Mouse (Mus musculus) heart, postnatal 14 days (tissue): Measurements from ENCODE around the gene Ogfod1. TPM values are rescaled to one million over a fixed set of nuclear protein-coding genes. Genes with fewer than 3 reads are reported as not detected.

Experiments
- DNase-seq, 2 experiments: peaks; one replicate each; pipeline ENCODE4 v3.0.0; 2021 to 2022
- intact Hi-C: fragments of 180-260 bp; cut with DNase I; formaldehyde crosslinking; loops from one replicate; pipeline ENCODE4 v1.15.1; 2025
- long read RNA-seq, 2 experiments: library from polyadenylated mRNA; stranded (forward); transcript quantifications; one replicate each; pipeline ENCODE4 v2.0.0; 2021
- total RNA-seq, 2 experiments: library from RNA; stranded (reverse); gene quantifications; 2 replicates each; pipeline ENCODE4 v1.2.3; 2021

The Ogfod1 gene
- total RNA-seq, result 10 to 100 TPM; 23.0 to 23.9 TPM
- long read RNA-seq, experiment 1, full-length matches to known transcripts, result 7 of 32 reads
- long read RNA-seq, experiment 1, partial matches to known transcripts, result 11 of 32 reads
- long read RNA-seq, experiment 1, other reads (novel, unspliced or antisense), result 14 of 32 reads
- long read RNA-seq, experiment 2, full-length matches to known transcripts, result 4 of 20 reads
- long read RNA-seq, experiment 2, partial matches to known transcripts, result 2 of 20 reads
- long read RNA-seq, experiment 2, other reads (novel, unspliced or antisense), result 14 of 20 reads

DNA sequence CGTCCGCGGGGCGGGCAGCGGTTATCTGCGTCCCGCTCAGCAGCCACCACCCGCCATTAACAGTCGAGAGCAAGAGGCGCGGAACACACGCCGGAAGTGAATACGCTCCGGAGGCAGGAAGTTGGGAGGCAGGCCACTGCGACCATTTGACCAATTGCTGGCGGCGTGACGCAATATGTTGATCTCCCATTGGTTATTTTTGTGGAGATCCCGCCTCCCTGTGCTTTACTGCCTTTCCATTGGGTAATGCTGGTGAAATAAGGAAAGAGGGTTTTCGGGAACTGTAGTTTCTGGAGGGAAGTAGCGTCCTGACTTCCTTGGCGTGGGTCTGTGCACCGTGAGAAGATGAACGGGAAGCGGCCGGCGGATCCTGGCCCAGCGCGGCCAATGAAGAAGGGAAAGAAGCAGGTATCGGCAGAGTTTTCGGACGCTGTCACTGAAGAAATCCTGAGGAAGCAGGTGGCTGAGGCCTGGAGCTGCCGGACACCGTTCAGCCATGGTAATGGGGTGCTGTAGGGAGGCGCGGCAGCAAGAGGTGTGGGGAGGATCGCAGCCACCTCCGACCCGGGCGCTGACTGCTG, at the start of gene Ogfod1, which contains the start of gene Nudt21:
Gene Ogfod1, plus strand, starts transcription at position 255 of the 581 bp plus-strand sequence.
Gene Nudt21, minus strand, starts transcription at position 88 of the 581 bp plus-strand sequence.
- peak; percentile 90 to 93 for DNase-seq
- intact Hi-C loops, result loop anchor here (2.0 kb wide), 1 partner anchor 24 kb away; the partner anchor contains the start of gene Amfr

DNA sequence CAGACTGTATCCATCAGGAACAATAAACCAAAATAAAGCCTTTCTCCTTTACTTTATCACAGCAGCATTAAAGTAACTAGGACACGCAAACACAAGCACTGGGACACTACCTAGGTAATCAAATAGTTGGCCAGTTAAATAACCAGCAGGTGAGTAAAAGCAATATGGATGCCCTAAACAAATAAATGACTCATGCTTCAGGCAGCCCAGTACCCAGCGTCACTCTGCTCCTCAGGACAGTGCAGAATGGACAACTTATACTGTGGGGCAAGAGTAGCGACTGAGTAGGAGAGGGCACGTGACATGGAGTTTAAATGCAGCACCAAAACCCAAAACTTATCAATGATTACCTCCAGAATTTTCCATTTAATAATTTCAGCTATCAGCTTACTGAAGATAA, 47.3 kb upstream of the Ogfod1 start:
- intact Hi-C loops, result no loop called here
- DNase-seq, result no peak

DNA sequence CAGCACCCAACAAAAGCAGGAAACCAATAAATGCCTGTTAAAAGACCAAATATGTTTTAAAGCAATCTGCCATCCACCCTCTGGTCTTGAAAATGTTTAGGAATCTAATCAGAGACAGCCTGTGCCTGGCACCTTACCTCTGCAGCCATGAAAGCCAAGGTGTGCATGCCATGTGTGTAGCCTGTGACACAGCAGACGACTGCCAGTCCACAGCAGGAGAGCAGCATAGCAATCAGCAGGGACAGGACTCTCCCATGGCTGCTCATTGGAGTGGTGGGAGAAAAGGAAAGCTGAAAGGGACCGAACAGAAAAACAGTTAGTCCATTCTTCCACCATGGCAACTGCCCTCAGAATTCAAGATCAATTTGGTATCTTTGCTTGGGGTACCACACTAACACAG, 38.0 kb upstream of the Ogfod1 start:
- intact Hi-C loops, result no loop called here

DNA sequence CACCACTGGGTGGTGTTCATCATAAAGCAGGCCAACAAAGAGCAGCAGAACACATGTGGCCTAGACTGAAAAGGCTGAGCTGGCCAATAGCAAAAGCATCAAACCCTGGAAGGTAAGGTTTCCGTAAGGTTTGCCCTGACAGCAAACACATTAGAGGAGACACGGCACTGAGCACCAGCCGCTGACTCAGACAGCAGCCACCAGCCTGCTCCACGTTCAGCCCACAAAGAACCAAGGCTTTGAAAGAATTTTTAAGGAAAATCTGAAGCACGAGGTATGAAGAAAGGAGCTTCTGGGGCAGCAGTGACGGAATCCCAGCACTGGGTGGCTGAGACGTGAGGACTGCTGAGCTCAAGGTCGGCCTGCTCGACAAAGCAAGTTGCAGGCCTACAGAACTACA, 32.9 kb upstream of the Ogfod1 start:
- intact Hi-C loops, result no loop called here
- DNase-seq, result no peak

More for the DNA sequence above, 38.0 kb upstream of the Ogfod1 start:
- DNase-seq, result no peak

DNA sequence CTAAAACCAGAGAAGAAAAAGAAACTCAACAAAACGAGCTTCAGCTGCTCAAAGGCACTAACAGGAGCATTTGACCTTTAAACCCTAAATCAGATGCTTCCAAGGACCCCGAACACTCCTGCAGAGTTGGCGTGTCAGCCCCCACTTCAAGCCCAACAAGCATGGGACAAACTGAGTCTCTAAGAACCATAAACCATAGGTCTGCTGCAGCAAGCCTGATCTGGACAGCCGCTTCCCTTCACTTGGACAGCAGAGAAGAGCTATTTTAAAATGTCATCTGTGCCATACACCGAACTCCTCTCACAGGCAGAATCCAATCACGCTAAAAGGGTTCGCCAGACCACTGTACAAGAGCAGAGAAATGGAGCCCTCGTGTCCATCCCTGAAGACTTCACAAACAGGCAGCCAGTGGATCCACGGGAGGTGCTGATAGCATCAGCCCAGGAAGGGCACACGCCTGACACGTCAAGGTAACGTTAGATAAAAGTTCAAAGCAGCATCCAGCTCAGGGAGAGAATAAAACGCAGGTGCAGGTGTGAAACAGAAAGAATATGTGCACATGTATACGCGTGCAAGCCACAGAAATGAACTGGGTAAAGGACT, 27.7 kb upstream of the Ogfod1 start:
- no peak for DNase-seq
- intact Hi-C loops, result no loop called here

DNA sequence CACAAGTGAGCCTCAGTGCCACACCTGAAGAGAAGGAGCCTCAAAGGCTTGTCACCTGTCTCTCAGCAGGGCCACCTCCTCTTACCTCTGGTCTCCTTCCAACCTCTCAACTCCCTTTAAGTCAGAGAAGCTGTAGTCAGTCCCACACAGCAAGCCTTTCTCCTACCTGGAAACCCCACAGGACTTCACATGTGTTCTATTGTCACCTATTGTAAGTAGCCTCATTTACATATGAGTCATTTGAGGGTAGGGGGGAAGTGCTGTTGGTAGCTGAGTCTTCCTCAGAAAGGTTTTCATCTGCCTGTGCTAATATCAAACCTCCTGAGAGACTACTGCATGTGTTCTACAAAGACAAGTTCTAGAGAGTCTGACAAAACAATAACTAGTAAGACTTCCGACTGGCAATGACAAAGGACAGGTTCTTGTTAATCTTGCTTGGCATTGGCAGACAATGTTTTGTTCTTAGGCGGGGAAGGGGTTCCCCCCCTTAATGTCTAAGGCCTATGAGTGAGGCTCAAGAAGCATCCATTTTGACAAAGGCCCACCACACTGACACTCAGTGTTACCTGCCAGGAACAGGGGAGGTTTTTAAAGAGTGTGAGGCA, 26.8 kb upstream of the Ogfod1 start:
- DNase-seq, result no peak
- intact Hi-C loops, result no loop called here

DNA sequence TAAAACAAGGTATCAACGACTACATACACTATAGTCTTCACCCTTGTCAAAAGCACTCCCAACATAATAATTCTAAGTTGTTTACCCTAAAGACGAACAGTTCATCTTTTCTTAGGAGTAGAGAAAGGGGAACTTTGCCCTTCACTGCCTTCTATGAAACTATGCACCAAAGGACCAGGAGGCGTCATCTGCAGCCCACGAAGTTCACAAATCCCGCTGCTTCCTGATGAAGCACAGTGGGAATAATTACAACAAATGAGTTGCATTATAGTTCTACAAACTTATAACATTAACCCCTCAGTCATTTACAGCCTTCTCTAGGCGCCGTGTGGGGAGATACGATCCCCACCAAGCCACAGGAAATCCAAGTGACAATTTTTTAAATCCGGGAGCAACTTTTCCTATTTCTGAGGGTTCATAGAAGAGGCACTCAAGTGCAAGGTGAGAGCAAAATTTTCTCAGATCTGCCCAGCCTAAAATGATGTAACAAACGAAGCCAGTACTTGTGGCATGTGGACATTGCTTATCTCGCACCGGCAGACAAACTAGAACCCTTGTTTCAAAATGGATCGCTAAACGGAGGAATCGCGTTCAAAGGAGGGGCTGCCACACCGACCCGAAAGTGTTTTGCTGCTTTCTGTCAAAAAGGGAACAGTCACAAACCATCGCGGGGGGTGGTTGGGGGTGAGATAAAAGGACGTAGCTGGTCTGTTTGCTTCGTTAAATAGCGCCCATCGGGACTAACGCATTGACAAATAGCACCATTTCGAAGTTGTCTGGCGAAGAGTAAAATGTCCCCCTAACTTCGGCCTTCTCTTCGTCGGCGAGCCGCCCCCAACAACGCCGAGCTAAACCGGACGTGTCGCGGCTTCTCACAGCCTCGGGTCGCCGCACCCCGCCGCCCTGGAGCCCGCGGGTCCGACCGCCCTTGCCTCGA, 25.7 kb upstream of the Ogfod1 start:
- intact Hi-C loops, result loop anchor here (2.0 kb wide), 1 partner anchor 25 kb away; the partner anchor contains the start of genes Nudt21 and Ogfod1
- no peak for DNase-seq

DNA sequence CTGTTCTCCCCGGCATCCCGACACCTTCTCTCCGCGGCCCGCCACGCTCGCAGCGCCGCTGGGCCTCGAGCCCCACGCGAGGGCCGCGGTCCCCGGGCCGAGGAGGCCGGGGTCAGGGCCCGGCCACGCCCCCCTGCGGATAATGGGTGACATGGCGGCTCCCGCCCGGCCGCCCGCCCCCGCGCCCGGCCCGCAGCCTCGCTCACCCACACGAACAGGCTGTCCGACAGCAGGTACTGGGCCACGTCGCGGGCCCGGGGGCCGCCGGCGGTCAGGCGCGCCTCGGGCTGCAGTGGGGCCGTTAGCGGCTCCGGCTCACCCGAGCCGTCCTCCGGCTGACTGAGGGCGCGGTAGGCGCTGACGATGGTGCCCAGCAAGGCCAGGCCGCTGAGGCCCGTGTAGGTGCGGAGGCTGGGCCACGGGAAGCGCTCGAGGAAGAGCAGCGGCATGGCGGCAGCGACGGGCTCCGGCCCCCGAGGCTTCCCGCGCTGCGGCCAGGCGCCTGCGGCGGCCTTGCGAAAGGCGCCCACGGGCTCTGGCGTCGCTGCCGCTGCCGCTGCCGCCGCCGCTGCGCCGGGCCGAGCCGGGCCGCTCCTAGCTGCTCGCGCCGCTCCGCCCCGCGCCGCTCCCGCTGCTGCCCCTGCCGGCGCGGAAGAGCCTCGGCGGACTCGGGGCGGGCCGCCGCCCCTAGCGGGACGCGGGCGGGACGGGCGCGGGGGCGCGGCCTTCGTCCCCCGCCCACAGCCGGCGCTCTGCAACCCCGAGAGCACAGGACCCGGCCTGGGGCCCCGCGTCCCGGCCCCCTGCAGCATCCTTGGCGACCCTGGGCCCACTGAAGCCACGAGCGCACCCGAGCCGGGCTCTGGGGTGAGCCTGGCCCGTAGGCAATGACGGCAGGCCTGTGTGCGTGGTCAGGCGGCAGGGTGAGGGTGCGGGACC, 24.7 kb upstream of the Ogfod1 start, which contains the start of gene Amfr:
Gene Amfr, minus strand, starts transcription at position 830 of the 939 bp plus-strand sequence.
- intact Hi-C loops, result loop anchor here (2.0 kb wide), 1 partner anchor 25 kb away; the partner anchor contains the start of genes Nudt21 and Ogfod1
- peak; percentile 75 to 82 for DNase-seq

DNA sequence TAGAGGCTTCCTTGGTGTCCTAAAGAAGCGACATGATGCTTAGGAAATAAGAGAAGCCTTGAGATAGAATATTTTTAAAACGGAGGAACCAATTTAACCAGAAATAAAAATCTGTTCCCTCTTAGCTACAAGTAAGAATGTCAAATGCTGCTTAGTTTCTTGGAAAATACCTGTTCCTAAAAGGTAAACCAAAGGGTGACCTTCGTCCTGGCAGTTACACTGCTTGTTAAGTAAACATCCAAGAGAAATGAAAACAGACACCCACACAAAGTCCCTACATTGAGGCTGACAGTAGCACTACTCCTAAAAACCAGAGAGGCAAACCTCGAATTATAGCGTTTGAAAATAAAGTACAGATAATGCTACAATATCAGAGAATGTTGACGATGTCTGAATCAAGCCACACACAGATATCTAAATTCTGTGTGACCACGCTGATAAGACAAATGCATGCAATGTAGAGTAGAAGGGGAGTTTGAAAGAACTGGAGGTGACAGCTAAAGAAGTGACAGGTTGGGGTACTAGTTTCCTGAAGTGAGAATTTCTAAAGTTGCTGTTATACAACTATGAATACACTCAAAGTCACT, 23.9 kb upstream of the Ogfod1 start:
- intact Hi-C loops, result loop anchor here (2.0 kb wide), 1 partner anchor 24 kb away; the partner anchor contains the start of genes Nudt21 and Ogfod1
- DNase-seq, result no peak

DNA sequence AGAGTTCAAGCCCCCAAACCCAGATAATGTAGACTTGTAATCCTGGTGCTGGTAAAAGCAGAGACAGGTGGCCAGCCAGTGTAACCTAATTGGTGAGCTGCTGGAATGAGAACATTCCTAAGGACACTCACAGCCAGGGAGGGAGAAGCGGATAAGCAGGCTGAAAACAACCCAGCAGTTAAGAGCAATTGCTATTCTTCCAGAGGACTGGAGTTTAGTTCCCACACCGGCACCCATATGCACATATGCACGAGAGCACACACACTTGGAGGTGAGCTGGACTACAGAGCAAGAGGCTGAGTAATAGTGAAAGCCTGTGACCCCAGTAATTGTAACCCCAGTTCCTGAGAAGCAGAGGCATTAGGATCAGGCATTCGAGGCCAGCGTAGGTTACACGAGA, 13.1 kb upstream of the Ogfod1 start:
- no peak for DNase-seq
- intact Hi-C loops, result no loop called here

DNA sequence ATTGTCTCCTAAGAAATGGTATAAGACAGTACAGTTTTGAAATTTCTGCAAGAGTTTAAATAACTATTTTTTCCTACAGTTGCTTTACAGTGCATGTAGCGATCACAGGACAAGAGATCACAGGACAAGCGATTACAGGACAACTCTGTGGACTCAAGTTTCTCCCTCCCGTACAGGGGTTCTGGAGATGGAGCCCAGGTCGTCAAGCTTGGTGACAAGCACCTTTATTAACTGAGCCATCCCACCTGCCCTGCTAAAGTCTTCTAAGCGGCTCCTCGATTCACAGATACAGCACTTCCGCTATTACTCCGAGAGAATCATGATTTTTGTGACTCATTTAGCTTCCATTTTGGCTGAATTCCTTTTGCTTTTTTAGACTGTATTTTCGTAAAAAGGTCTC, 7.3 kb upstream of the Ogfod1 start:
- intact Hi-C loops, result no loop called here
- DNase-seq, result no peak

DNA sequence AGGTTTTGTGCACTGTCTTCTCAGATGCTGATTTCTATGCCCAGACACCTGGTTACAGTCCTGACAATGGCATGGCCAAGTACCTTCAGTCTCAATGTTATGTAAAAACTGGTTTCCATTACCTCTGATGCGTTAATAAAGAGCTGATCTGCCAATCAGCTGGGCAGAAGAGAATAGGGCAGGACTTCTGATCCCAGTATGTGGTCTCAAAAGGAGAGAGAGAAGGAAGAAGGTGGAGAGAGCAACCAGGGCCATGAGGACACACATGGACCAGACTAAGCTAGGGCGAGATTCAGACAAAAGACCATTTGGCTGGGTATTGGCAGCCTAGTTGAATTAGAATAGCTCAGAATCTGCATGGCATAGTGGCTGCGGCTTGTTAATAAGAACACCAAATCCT, 3.4 kb upstream of the Ogfod1 start:
- DNase-seq, result no peak
- intact Hi-C loops, result no loop called here

DNA sequence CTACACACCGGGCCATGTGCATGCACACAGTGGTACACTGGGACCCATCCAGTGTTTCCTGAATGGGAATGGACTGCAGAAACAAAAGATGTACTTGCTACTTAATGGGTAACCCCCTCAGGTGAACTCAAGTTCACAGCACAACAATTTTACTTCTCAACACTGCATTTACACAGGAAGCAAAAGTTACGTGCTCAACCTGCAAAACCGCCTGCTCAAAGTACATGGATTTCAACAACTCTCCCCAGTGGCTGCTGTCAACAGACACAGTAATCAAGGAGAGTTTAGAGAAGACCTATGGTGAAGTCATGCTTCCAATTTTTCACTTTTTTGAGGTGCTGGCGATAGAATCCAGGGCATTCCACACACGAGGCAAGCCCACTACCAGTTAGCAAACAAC, 1.8 kb upstream of the Ogfod1 start:
- intact Hi-C loops, result no loop called here
- no peak for DNase-seq

DNA sequence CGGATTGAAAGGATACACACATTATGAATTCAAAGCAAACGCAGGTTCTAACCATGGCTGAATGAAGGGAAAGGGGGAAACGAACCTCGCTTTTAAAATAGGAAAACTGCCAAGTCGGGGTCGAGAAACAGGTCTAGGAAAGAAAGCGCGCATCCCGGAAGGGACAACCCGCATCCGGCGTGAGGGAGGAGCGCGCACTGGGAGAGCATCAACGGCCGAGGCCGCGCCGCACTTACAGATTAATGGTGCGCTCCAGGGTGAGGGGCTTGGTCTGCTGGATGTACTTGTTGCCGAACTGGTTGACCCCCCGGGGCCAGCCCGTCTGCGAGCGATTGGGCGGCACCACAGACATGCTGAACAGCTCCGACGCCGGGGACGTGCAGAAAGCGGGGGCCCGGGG, 457 bp upstream of the Ogfod1 start:
- intact Hi-C loops, result loop anchor here (2.0 kb wide), 1 partner anchor 24 kb away; the partner anchor contains the start of gene Amfr
- peak; percentile 56 to 65 for DNase-seq

DNA sequence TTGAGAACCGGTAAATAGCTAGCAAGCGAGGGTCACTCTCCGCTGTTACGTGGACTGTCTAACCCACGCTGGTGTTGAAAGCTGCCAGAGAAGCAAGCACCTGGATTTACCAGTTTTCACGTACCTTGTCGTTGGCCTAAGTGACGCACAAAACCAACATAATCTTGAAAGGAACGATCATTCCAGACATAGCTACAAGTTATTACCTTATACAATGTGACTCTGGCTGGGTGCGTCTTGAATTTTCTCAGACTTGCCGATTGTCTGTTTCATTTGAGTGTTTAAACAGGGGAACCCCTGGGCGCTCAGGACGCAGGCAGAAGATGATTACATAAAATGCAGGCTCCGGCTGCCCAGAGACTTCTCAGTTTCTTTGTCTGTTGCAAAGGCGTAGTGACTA, 808 bp downstream of the Ogfod1 start:
- intact Hi-C loops, result loop anchor here (2.0 kb wide), 1 partner anchor 25 kb away; the partner anchor contains the start of gene Amfr
- no peak for DNase-seq

DNA sequence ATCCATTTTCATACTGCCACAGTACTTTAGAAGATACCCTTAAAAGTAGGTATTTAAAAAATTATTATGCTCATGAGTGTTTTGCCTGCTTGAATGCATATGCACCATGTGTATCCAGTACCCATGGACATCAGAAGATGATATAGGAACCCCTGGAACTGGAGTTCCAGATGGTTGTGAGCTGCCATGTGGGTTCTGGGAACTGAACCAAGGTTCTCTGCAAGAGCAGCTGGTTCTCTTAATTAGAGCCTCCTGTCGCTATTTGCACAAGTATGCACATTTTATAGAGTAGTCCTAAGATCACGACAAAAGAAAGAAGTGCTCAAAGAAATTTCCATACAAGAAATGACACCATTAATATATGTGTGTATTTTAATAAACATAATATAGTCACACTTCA, 10.8 kb downstream of the Ogfod1 start:
- intact Hi-C loops, result no loop called here
- DNase-seq, result no peak

DNA sequence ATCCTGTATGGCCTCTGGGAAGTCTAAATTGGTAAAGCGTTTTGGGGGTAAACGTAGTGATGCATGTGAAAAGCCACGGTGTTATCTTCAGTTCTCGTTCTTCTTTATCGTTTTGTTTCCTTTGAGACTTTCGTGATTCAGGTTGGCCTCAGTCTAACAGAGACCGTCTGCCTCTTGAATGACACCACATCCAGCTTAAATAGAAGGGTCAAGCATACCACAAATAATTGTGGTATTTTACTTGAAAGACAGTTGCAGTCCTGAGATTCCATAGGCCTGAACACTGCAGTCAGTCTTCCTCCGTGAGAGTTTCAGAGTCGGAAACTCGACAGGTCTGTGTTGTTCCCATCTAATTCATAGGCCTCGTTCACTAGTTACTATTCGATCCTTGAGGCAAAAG, 15.7 kb downstream of the Ogfod1 start:
- no peak for DNase-seq

More for the DNA sequence above, 15.7 kb downstream of the Ogfod1 start:
- intact Hi-C loops, result loop anchor here (10.0 kb wide), 1 partner anchor 388 kb away; no protein-coding TSS in a partner anchor
